Mouse (Mus musculus) erythroblast, embryonic 14.5 days (primary cell): Measurements from ENCODE around the gene Rps10.

Source experiments
- GATA1 ChIP-seq: IDR thresholded peaks from 2 replicates; pipeline ENCODE4 v1.6.1; 2012; ENCODE audit warnings: low read length, inconsistent platforms, mixed read lengths
- TAL1 ChIP-seq: IDR thresholded peaks from 3 replicates; pipeline ENCODE4 v1.6.1; 2012; ENCODE audit warnings: low read length, inconsistent platforms, mixed read lengths

- no peak for TF ChIP-seq GATA1
- no peak for TF ChIP-seq TAL1
Measured at GRCm38 (mm10) chr17:27586661-27587060, 49.8 kb downstream of the Rps10 start.
